Mouse (Mus musculus): ENCODE data around the gene Meig1. TPM values are rescaled to one million over a fixed set of nuclear protein-coding genes. Genes with fewer than 3 reads are reported as not detected.

Gene Meig1
- polyA plus RNA-seq, 1 experiment from 2014 or later, result not detected

DNA sequence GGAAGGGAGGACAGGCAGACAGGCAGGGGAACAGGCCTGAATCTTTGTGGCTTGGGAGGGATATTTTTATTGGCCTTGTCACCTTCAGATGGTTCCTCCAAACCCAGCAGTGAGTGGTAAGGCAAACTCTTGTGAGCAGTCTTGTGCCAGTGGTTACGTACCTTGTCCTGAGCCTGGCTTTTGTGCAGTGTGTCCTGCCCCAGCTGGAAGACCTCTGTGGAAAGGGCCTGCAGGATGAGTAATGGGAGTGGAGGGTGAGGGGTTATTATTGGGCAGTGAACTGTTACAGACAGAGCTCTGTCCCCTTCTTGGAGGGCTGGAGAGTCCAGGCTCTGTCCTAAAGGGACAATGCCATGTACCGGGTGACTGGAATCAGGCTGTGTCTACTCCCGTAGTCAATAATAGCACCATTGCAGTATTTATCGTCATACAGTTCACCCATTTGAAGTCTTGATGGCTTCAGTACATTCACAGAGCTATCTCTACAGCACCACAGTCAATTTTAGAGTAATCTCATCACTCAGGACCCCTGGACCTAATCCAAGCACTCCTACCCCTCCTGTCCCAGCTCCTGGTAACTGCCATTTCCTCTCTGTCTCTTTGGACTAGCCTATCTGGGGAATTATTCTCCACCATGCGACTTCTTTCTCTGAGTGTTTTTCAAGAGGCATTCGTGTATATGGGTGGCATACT, 13.1 kb upstream of the Meig1 start:
- Histone ChIP-seq H3K27ac (ENCODE audit: low read depth) (no peak overlapping the region), H3K9ac (no peak overlapping the region; the same call in 1 of the 2 replicates), H3K36me3 (ENCODE audit: insufficient read depth) (0 out of 2 replicates have a peak, but pooled peaks cover 3% of the 10 kb centered on the region), H3K4me3 (ENCODE audit: low read depth, low read length) (no peak overlapping the region), H3K9me3 (ENCODE audit: low read depth, low read length) (no peaks in the 10 kb centered on the region), H3K4me2 (no peak overlapping the region), H3K4me1 (ENCODE audit: insufficient read depth) (no peaks in the 10 kb centered on the region), H3K27me3 (ENCODE audit: insufficient read depth, low read length) (no peaks in the 10 kb centered on the region)
- no peak for TF ChIP-seq CTCF (IDR thresholded peaks at IDR 0.05; ENCODE audit: low read depth)
- DNase-seq (no peak), ATAC-seq (ENCODE audit: insufficient read depth) (no peak)
- 80% methylated on average over 6 of the region's 6 CpGs for WGBS

DNA sequence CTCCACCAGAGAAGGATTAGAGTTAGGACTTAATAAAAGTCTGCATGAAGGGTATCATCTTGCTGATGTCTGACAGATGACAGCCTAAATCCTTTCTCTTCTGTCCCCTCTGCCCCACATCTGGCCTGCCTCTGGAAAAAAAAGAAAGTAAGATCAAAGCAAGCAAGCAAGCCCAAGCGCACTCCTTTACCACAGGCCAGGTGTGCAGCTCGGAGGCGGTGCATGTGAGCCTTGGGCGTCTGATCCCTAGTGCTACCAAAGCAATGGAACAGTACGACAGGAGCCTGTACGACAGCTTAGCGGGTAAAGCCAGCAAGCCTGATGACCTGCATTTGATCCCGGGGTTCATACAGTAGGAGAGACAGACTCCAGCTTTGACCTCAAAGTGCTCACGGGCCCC, 8.5 kb upstream of the Meig1 start:
- Histone ChIP-seq H3K4me3 (ENCODE audit: low read depth, low read length) (no peak overlapping the region), H3K27me3 (ENCODE audit: insufficient read depth, low read length) (no peaks in the 10 kb centered on the region), H3K9ac (no peak overlapping the region), H3K36me3 (ENCODE audit: insufficient read depth) (no peaks in the 10 kb centered on the region), H3K27ac (ENCODE audit: low read depth) (no peak overlapping the region), H3K9me3 (ENCODE audit: low read depth, low read length) (no peaks in the 10 kb centered on the region), H3K4me1 (ENCODE audit: insufficient read depth) (no peaks in the 10 kb centered on the region), H3K4me2 (no peak overlapping the region)
- DNase-seq, result no peak
- no peak for TF ChIP-seq CTCF (IDR thresholded peaks at IDR 0.05; ENCODE audit: low read depth)
- ATAC-seq (ENCODE audit: insufficient read depth), result no peak
- WGBS, result 85% methylated on average over 9 of the region's 9 CpGs

- H3K9ac ChIP-seq, result peak overlapping the region; percentile 59
- H3K27me3 ChIP-seq (ENCODE audit: insufficient read depth, low read length), result no peaks in the 10 kb centered on the region
- peak overlapping the region; percentile 92 for H3K4me2 ChIP-seq
- no peak overlapping the region for H3K27ac ChIP-seq (ENCODE audit: low read depth)
- ATAC-seq (ENCODE audit: insufficient read depth), result no peak
- no peaks in the 10 kb centered on the region for H3K9me3 ChIP-seq (ENCODE audit: low read depth, low read length)
- no peaks in the 10 kb centered on the region for H3K4me1 ChIP-seq (ENCODE audit: insufficient read depth)
- peak; percentile 8 for DNase-seq
- no peak for TF ChIP-seq CTCF (IDR thresholded peaks at IDR 0.05; ENCODE audit: low read depth)
- H3K36me3 ChIP-seq (ENCODE audit: insufficient read depth), result no peaks in the 10 kb centered on the region
- peak overlapping the region; percentile 65 for H3K4me3 ChIP-seq (ENCODE audit: low read depth, low read length)
- WGBS, result 3% methylated on average over 10 of the region's 10 CpGs
These were observed 2.1 kb upstream of the Meig1 start for GRCm38 (mm10) chr2:3424579-3424910.

- ATAC-seq (ENCODE audit: insufficient read depth), result peak; percentile 99
- H3K9me3 ChIP-seq (ENCODE audit: low read depth, low read length), result no peaks in the 10 kb centered on the region
- H3K27me3 ChIP-seq (ENCODE audit: insufficient read depth, low read length), result no peaks in the 10 kb centered on the region
- TF ChIP-seq CTCF (IDR thresholded peaks at IDR 0.05; ENCODE audit: low read depth), result no peak
- H3K4me1 ChIP-seq (ENCODE audit: insufficient read depth), result no peaks in the 10 kb centered on the region
- H3K4me2 ChIP-seq, result peak within 1 kb of the TSS; percentile 92
- DNase-seq, result peak; percentile 95
- peak within 1 kb of the TSS; percentile 65 for H3K4me3 ChIP-seq (ENCODE audit: low read depth, low read length)
- H3K9ac ChIP-seq, result peak within 1 kb of the TSS; percentile 59
- no peaks in the 10 kb centered on the region for H3K36me3 ChIP-seq (ENCODE audit: insufficient read depth)
- no peak within 1 kb of the TSS for H3K27ac ChIP-seq (ENCODE audit: low read depth)
- 1% methylated on average over 29 of the region's 29 CpGs for WGBS
These were observed 1.6 kb upstream of the Meig1 start, which contains the start of gene Dclre1c for GRCm38 (mm10) chr2:3423841-3424578. TSS of gene Dclre1c (plus strand) at chr2:3424131.

- Histone ChIP-seq H3K9ac (no peak overlapping the region), H3K9me3 (ENCODE audit: low read depth, low read length) (no peaks in the 10 kb centered on the region), H3K27me3 (ENCODE audit: insufficient read depth, low read length) (no peaks in the 10 kb centered on the region), H3K27ac (ENCODE audit: low read depth) (no peak overlapping the region), H3K4me2 (no peak overlapping the region), H3K36me3 (ENCODE audit: insufficient read depth) (no peaks in the 10 kb centered on the region), H3K4me3 (ENCODE audit: low read depth, low read length) (no peak overlapping the region), H3K4me1 (ENCODE audit: insufficient read depth) (no peaks in the 10 kb centered on the region)
- no peak for ATAC-seq (ENCODE audit: insufficient read depth)
- TF ChIP-seq CTCF (IDR thresholded peaks at IDR 0.05; ENCODE audit: low read depth), result no peak
- 65% methylated on average over 4 of the region's 4 CpGs for WGBS
- no peak for DNase-seq
These were observed 2.3 kb downstream of the Meig1 start for GRCm38 (mm10) chr2:3420157-3420556.

DNA sequence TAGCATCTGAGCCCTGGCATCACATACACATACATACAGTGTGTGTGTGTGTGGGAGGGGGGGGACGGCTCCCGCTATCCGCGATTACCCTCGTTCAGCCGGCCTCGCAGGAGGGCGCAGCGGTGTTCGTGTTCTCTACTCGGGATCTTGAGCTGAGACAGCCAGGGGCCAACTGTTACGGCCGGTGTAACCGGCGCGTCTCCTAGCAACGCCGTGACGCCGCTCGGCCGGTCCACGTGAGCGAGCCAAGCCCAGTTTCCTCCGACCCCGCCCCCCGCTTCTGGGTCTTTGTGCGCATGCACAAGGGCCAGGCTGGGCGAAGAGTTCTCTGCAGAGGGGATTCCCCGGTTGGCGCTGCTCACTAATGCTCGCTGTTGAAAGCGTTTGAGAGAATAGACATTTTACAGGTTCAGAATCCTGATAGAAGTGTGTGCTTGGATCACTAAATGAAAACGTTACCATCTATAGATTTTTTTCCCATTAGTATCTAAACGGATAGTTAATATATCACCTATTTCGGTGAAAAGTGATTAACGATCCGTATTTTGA, 3.5 kb downstream of the Meig1 start:
- 0 out of 2 replicates have a peak, but pooled peaks have one; percentile 4 for TF ChIP-seq CTCF (IDR thresholded peaks at IDR 0.05; ENCODE audit: low read depth)
- peak overlapping the region; percentile 41 for H3K9ac ChIP-seq
- 1% methylated on average over 38 of the region's 38 CpGs for WGBS

DNA sequence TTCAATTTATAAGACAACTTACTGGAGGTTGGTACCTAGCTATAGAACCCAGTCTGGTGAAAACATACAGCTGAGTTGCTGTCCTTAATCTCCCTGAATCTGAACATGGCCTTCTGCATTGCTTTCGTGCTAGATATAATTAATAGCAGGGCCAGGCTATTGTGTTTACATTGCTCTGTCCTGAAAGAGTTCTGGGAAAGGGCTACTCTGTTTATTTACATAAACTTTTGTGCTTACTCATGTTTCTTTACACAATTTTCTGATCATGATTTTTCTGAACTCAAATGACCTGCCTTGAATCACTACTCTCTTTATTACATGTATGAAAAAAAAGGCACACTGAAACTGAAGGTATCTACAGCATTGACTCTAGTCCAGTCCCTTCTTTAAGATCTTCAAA, 6.8 kb downstream of the Meig1 start:
- H3K4me1 ChIP-seq (ENCODE audit: insufficient read depth), result no peaks in the 10 kb centered on the region
- TF ChIP-seq CTCF (IDR thresholded peaks at IDR 0.05; ENCODE audit: low read depth), result no peak
- no peak overlapping the region for H3K9ac ChIP-seq
- no peak overlapping the region for H3K4me3 ChIP-seq (ENCODE audit: low read depth, low read length)
- H3K36me3 ChIP-seq (ENCODE audit: insufficient read depth), result no peaks in the 10 kb centered on the region
- no peaks in the 10 kb centered on the region for H3K27me3 ChIP-seq (ENCODE audit: insufficient read depth, low read length)
- H3K4me2 ChIP-seq, result no peak overlapping the region
- WGBS, result 20% methylated on average over 1 of the region's 1 CpGs
- H3K9me3 ChIP-seq (ENCODE audit: low read depth, low read length), result no peaks in the 10 kb centered on the region
- H3K27ac ChIP-seq (ENCODE audit: low read depth), result no peak overlapping the region
- ATAC-seq (ENCODE audit: insufficient read depth) (no peak), DNase-seq (no peak)

More for the DNA sequence above, 3.5 kb downstream of the Meig1 start:
- Histone ChIP-seq H3K4me1 (ENCODE audit: insufficient read depth) (no peaks in the 10 kb centered on the region), H3K27me3 (ENCODE audit: insufficient read depth, low read length) (no peaks in the 10 kb centered on the region), H3K36me3 (ENCODE audit: insufficient read depth) (no peaks in the 10 kb centered on the region), H3K9me3 (ENCODE audit: low read depth, low read length) (no peaks in the 10 kb centered on the region), H3K4me3 (ENCODE audit: low read depth, low read length) (peak overlapping the region; percentile 45), H3K4me2 (peak overlapping the region; percentile 76), H3K27ac (ENCODE audit: low read depth) (no peak overlapping the region)
- DNase-seq, result peak; percentile 97
- ATAC-seq (ENCODE audit: insufficient read depth), result peak; percentile 97
